Mouse (Mus musculus): Measurements from ENCODE around the gene Tnfrsf11a. TPM values are rescaled to one million over a fixed set of nuclear protein-coding genes. Genes with fewer than 3 reads are reported as not detected.

Gene Tnfrsf11a
- 0.16 TPM for polyA plus RNA-seq (2012; fragmentation: generic; extraction: Trizol)
- long read RNA-seq, experiment 1: 0 reads
- long read RNA-seq, experiment 2: 0 reads

GRCm38 (mm10) chr1:105780457-105781364 lies at the start of gene Tnfrsf11a:
Gene Tnfrsf11a, plus strand, starts transcription at chr1:105780718.
- Histone ChIP-seq H3K4me3 (ENCODE audit: insufficient read depth, poor library complexity, severe bottlenecking) (peak within 1 kb of the TSS; percentile 6), H3K27me3 (ENCODE audit: control insufficient read depth, insufficient read depth, insufficient read length) (peaks cover 19% of the 10 kb centered on the region), H3K36me3 (ENCODE audit: control insufficient read depth, insufficient read depth) (no peaks in the 10 kb centered on the region), H3K79me2 (ENCODE audit: control insufficient read depth, insufficient read depth) (no peaks in the 10 kb centered on the region), H3ac (ENCODE audit: control insufficient read depth, insufficient read length, low read depth) (peak within 1 kb of the TSS; percentile 72), H3K79me3 (ENCODE audit: low read depth) (no peaks in the 10 kb centered on the region)
- TF ChIP-seq MYOG (IDR thresholded peaks at IDR 0.05; ENCODE audit: control insufficient read depth, extremely low read depth, insufficient read length) (no peak), CTCF (IDR thresholded peaks at IDR 0.05; ENCODE audit: control insufficient read depth, insufficient read depth, insufficient read length) (peak; percentile 31), FOSL1 (IDR thresholded peaks at IDR 0.05; ENCODE audit: insufficient read depth, low read length, poor library complexity, severe bottlenecking) (no peak)

- no peaks in the 10 kb centered on the region for H3K79me3 ChIP-seq (ENCODE audit: low read depth)
- peaks cover 51% of the 10 kb centered on the region for H3K36me3 ChIP-seq (ENCODE audit: control insufficient read depth, insufficient read depth)
- H3K27me3 ChIP-seq (ENCODE audit: control insufficient read depth, insufficient read depth, insufficient read length): no peaks in the 10 kb centered on the region
- H3K79me2 ChIP-seq (ENCODE audit: control insufficient read depth, insufficient read depth): no peaks in the 10 kb centered on the region
- TF ChIP-seq CEBPB (IDR thresholded peaks at IDR 0.05; ENCODE audit: low read depth) (no peak), CTCF (IDR thresholded peaks at IDR 0.05; ENCODE audit: control insufficient read depth, insufficient read depth, insufficient read length) (no peak), MAX (IDR thresholded peaks at IDR 0.05) (no peak), MYOG (IDR thresholded peaks at IDR 0.05; ENCODE audit: control insufficient read depth, extremely low read depth, insufficient read length) (no peak), USF1 (IDR thresholded peaks at IDR 0.05; ENCODE audit: low read depth) (no peak), FOSL1 (IDR thresholded peaks at IDR 0.05; ENCODE audit: insufficient read depth, low read length, poor library complexity, severe bottlenecking) (no peak)
- no peak overlapping the region for H3K4me3 ChIP-seq (ENCODE audit: insufficient read depth, poor library complexity, severe bottlenecking)
- no peak overlapping the region for H3ac ChIP-seq (ENCODE audit: control insufficient read depth, insufficient read length, low read depth)
These were observed 45.2 kb upstream of the Tnfrsf11a start for GRCm38 (mm10) chr1:105735318-105735717.

DNA sequence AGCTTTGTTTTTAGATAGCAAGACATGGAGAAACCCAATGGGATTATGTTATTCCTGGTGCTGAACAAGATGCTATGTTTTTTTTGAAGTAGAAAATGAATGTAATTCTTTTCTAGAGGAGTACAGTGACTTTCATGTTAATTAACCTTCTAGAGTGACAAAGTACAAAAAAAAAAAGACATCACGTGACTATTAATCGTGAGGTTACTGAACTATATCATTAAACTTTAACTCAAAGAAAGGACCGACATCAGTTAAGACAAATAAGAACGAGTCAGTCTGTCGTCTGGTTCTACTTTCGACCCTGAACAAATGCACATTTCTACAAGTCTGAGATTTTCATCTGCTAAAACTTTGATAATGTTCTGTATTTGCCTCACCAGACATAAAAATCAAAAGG lies 42.2 kb upstream of the Tnfrsf11a start:
- H3ac ChIP-seq (ENCODE audit: control insufficient read depth, insufficient read length, low read depth): no peak overlapping the region
- no peaks in the 10 kb centered on the region for H3K79me2 ChIP-seq (ENCODE audit: control insufficient read depth, insufficient read depth)
- TF ChIP-seq CEBPB (IDR thresholded peaks at IDR 0.05; ENCODE audit: low read depth): no peak
- no peak for TF ChIP-seq MAX (IDR thresholded peaks at IDR 0.05)
- TF ChIP-seq USF1 (IDR thresholded peaks at IDR 0.05; ENCODE audit: low read depth): no peak
- TF ChIP-seq MYOD1 (IDR thresholded peaks at IDR 0.05; ENCODE audit: control insufficient read depth, insufficient read length, low read depth): no peak
- TF ChIP-seq CTCF (IDR thresholded peaks at IDR 0.05; ENCODE audit: control insufficient read depth, insufficient read depth, insufficient read length): no peak
- H3K4me3 ChIP-seq (ENCODE audit: insufficient read depth, poor library complexity, severe bottlenecking): no peak overlapping the region
- peaks cover 48% of the 10 kb centered on the region for H3K36me3 ChIP-seq (ENCODE audit: control insufficient read depth, insufficient read depth)
- H3K27me3 ChIP-seq (ENCODE audit: control insufficient read depth, insufficient read depth, insufficient read length): no peaks in the 10 kb centered on the region
- H3K79me3 ChIP-seq (ENCODE audit: low read depth): no peaks in the 10 kb centered on the region

GRCm38 (mm10) chr1:105739493-105739892 lies 41.0 kb upstream of the Tnfrsf11a start:
- Histone ChIP-seq H3K27me3 (ENCODE audit: control insufficient read depth, insufficient read depth, insufficient read length) (no peaks in the 10 kb centered on the region), H3K36me3 (ENCODE audit: control insufficient read depth, insufficient read depth) (peaks cover 55% of the 10 kb centered on the region), H3ac (ENCODE audit: control insufficient read depth, insufficient read length, low read depth) (no peak overlapping the region), H3K79me3 (ENCODE audit: low read depth) (no peaks in the 10 kb centered on the region), H3K4me3 (ENCODE audit: insufficient read depth, poor library complexity, severe bottlenecking) (no peak overlapping the region), H3K79me2 (ENCODE audit: control insufficient read depth, insufficient read depth) (no peaks in the 10 kb centered on the region)
- TF ChIP-seq MYOG (IDR thresholded peaks at IDR 0.05; ENCODE audit: control insufficient read depth, extremely low read depth, insufficient read length) (no peak), USF1 (IDR thresholded peaks at IDR 0.05; ENCODE audit: low read depth) (no peak), CEBPB (IDR thresholded peaks at IDR 0.05; ENCODE audit: low read depth) (no peak)

GRCm38 (mm10) chr1:105742481-105742880 lies 38.0 kb upstream of the Tnfrsf11a start:
- Histone ChIP-seq H3K79me2 (ENCODE audit: control insufficient read depth, insufficient read depth) (no peaks in the 10 kb centered on the region), H3K4me3 (ENCODE audit: insufficient read depth, poor library complexity, severe bottlenecking) (no peak overlapping the region), H3K36me3 (ENCODE audit: control insufficient read depth, insufficient read depth) (peaks cover 66% of the 10 kb centered on the region), H3ac (ENCODE audit: control insufficient read depth, insufficient read length, low read depth) (no peak overlapping the region), H3K27me3 (ENCODE audit: control insufficient read depth, insufficient read depth, insufficient read length) (no peaks in the 10 kb centered on the region), H3K79me3 (ENCODE audit: low read depth) (no peaks in the 10 kb centered on the region)
- peak; percentile 74 for TF ChIP-seq FOSL1 (IDR thresholded peaks at IDR 0.05; ENCODE audit: insufficient read depth, low read length, poor library complexity, severe bottlenecking)
- TF ChIP-seq MYOG (IDR thresholded peaks at IDR 0.05; ENCODE audit: control insufficient read depth, extremely low read depth, insufficient read length): no peak
- no peak for TF ChIP-seq USF1 (IDR thresholded peaks at IDR 0.05; ENCODE audit: low read depth)
- peak; percentile 31 for TF ChIP-seq CEBPB (IDR thresholded peaks at IDR 0.05; ENCODE audit: low read depth)
- no peak for TF ChIP-seq MYOD1 (IDR thresholded peaks at IDR 0.05; ENCODE audit: control insufficient read depth, insufficient read length, low read depth)
- TF ChIP-seq MAX (IDR thresholded peaks at IDR 0.05): no peak

DNA sequence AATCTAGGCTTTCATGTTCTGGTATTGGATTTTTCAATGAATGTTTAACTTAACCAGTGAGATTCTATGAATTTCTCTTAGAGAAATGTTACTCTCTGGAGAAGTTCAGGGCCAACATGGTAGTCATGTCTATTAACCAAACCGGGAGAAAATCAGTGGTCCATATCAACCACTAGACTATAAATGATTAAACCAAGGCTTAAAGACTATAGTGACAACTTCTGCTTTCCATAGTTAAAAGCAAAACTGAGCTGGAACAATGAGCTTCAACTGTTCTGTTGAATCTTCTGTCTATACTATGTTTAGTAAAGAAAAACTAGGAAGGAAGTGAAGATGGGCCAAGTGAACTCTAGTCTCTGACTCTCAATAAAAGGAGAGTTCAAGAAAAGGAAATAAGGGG lies 34.1 kb upstream of the Tnfrsf11a start:
- Histone ChIP-seq H3ac (ENCODE audit: control insufficient read depth, insufficient read length, low read depth) (no peak overlapping the region), H3K27me3 (ENCODE audit: control insufficient read depth, insufficient read depth, insufficient read length) (no peaks in the 10 kb centered on the region), H3K79me3 (ENCODE audit: low read depth) (no peaks in the 10 kb centered on the region), H3K79me2 (ENCODE audit: control insufficient read depth, insufficient read depth) (no peaks in the 10 kb centered on the region), H3K4me3 (ENCODE audit: insufficient read depth, poor library complexity, severe bottlenecking) (no peak overlapping the region), H3K36me3 (ENCODE audit: control insufficient read depth, insufficient read depth) (peaks cover 64% of the 10 kb centered on the region)
- no peak for TF ChIP-seq CEBPB (IDR thresholded peaks at IDR 0.05; ENCODE audit: low read depth)
- no peak for TF ChIP-seq FOSL1 (IDR thresholded peaks at IDR 0.05; ENCODE audit: insufficient read depth, low read length, poor library complexity, severe bottlenecking)
- no peak for TF ChIP-seq USF1 (IDR thresholded peaks at IDR 0.05; ENCODE audit: low read depth)

Data from C2C12 (cell line).